Comparison of ENCODE assay signal across 21 mouse cellular contexts in the genomic region with DNA sequence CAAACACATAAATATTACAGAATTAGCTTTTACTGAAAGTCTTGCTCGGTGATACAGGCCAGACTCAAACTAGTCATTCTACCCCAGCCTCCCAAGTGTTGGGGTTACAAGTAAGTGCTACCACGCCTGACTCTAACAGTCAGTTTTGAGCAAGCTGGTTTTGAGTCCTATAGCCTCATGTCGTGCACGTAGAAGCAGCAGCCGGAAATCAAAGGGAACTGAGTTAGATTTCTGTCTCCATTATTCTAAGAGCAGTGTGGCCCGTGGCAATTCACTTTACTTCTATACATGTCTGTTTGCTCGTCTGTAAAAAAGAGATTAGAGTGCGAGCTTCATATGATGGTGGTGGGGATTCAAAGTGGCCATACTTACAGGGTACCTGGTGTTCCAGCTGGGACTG.
"Had no signal": no experiment of that assay in that cellular context is flagged by ENCODE, and none has a peak within 500 bp of the region (broad histone marks: within the 10 kb centered on the region; RNA-seq: fewer than 3 reads in every experiment).

No protein-coding gene starts in this region.

- H3K27me3 ChIP-seq: limb, embryonic 12.5 days; limb, embryonic 15.5 days had no signal

- DNase-seq: kidney, adult 2 months; kidney, postnatal 36 days; layer of hippocampus, postnatal 36 days; left cerebral cortex, postnatal 4 days; liver, postnatal 0 days; lung, embryonic 14.5 days; lung, postnatal 10 days; lung, postnatal 36 days; thymus, postnatal 36 days had no signal

- H3K4me3 ChIP-seq: limb, embryonic 12.5 days; limb, embryonic 15.5 days; megakaryocyte, embryonic 14.5 days; midbrain, embryonic 10.5 days; midbrain, embryonic 13.5 days; myocyte; neural tube, embryonic 13.5 days had no signal

- H3K9me3 ChIP-seq: limb, embryonic 12.5 days; limb, embryonic 15.5 days; midbrain, embryonic 10.5 days; midbrain, embryonic 13.5 days; neural tube, embryonic 13.5 days had no signal

- H3K36me3 ChIP-seq: limb, embryonic 12.5 days; limb, embryonic 15.5 days; midbrain, embryonic 10.5 days; midbrain, embryonic 13.5 days; neural tube, embryonic 13.5 days had no signal

- H3K9ac ChIP-seq: limb, embryonic 12.5 days; limb, embryonic 15.5 days; liver, embryonic 14.5 days; liver, postnatal 0 days; lung, embryonic 14.5 days; midbrain, embryonic 13.5 days; neural tube, embryonic 13.5 days had no signal

- ATAC-seq: intestine, postnatal 0 days; liver, postnatal 0 days; midbrain, embryonic 13.5 days; midbrain, embryonic 16.5 days had no signal

- H3K27ac ChIP-seq: kidney, postnatal 0 days; limb, embryonic 12.5 days; limb, embryonic 15.5 days; liver, embryonic 14.5 days; midbrain, embryonic 10.5 days; midbrain, embryonic 13.5 days; neural tube, embryonic 13.5 days had no signal

- H3K4me1 ChIP-seq: limb, embryonic 15.5 days; midbrain, embryonic 10.5 days; midbrain, embryonic 13.5 days; neural tube, embryonic 13.5 days had no signal

- H3K4me2 ChIP-seq: limb, embryonic 12.5 days; limb, embryonic 15.5 days; liver, embryonic 11.5 days; lung, embryonic 14.5 days; midbrain, embryonic 13.5 days; neural tube, embryonic 13.5 days had no signal
